Mouse (Mus musculus): ENCODE results near the gene Boll.
A peak's percentile ranks its signal among the peaks of the same experiment; 100 is the strongest.
"Not testable (repeated sequence)": the region's sequence is repeated elsewhere in the genome, so short reads cannot be mapped to it uniquely, and the experiment has no call there.

The Boll gene

GRCm38 (mm10) chr1:55363044-55363565 lies at the start of gene Boll:
Boll (minus strand) TSS chr1:55363469.
- DNase-seq = no peak

- no peak for DNase-seq
These were observed 49.3 kb upstream of the Boll start for GRCm38 (mm10) chr1:55412569-55412968.

- DNase-seq = no peak
These were observed 47.8 kb upstream of the Boll start for GRCm38 (mm10) chr1:55411079-55411478.

GRCm38 (mm10) chr1:55410670-55411069 lies 47.4 kb upstream of the Boll start:
- no peak for DNase-seq

- DNase-seq = peak; percentile 22
These were observed 43.5 kb upstream of the Boll start for GRCm38 (mm10) chr1:55406531-55407375.

- DNase-seq = no peak
These were observed 42.7 kb upstream of the Boll start for GRCm38 (mm10) chr1:55406023-55406413.

- DNase-seq = peak; percentile 96
These were observed 42.2 kb upstream of the Boll start, which contains the start of gene Plcl1 for GRCm38 (mm10) chr1:55405272-55406022. Plcl1 (plus strand) TSS chr1:55405921.

- peak; percentile 87 for DNase-seq
These were observed 41.2 kb upstream of the Boll start for GRCm38 (mm10) chr1:55404439-55404838.

- DNase-seq = no peak
These were observed 36.6 kb upstream of the Boll start for GRCm38 (mm10) chr1:55399891-55400290.

GRCm38 (mm10) chr1:55383114-55383773 lies 20.0 kb upstream of the Boll start:
- peak; percentile 66 for DNase-seq

- DNase-seq = no peak
These were observed 17.3 kb upstream of the Boll start for GRCm38 (mm10) chr1:55380527-55380926.

- DNase-seq = no peak
These were observed 9.4 kb upstream of the Boll start for GRCm38 (mm10) chr1:55372626-55373025.

- DNase-seq = no peak
These were observed 317 bp upstream of the Boll start for GRCm38 (mm10) chr1:55363586-55363985.

GRCm38 (mm10) chr1:55362634-55363033 lies 635 bp downstream of the Boll start:
- DNase-seq = no peak

GRCm38 (mm10) chr1:55351914-55352313 lies 11.4 kb downstream of the Boll start:
- not testable (repeated sequence) for DNase-seq

- DNase-seq = not testable (repeated sequence)
These were observed 37.8 kb downstream of the Boll start for GRCm38 (mm10) chr1:55325496-55325895.

GRCm38 (mm10) chr1:55301077-55301476 lies 62.2 kb downstream of the Boll start:
- DNase-seq = no peak

GRCm38 (mm10) chr1:55279081-55279480 lies 84.2 kb downstream of the Boll start:
- no peak for DNase-seq

GRCm38 (mm10) chr1:55265447-55265846 lies 97.8 kb downstream of the Boll start:
- DNase-seq = no peak

GRCm38 (mm10) chr1:55264385-55264784 lies 98.9 kb downstream of the Boll start:
- no peak for DNase-seq

GRCm38 (mm10) chr1:55246374-55246773 lies 116.9 kb downstream of the Boll start:
- DNase-seq = no peak

GRCm38 (mm10) chr1:55239237-55239636 lies 124.0 kb downstream of the Boll start:
- peak; percentile 62 for DNase-seq

- no peak for DNase-seq
These were observed 124.8 kb downstream of the Boll start for GRCm38 (mm10) chr1:55238496-55238895.

Measured in cerebellum, adult 9-10 months (tissue).